Comparison of ENCODE assay signal across 25 mouse cellular contexts in the genomic region with DNA sequence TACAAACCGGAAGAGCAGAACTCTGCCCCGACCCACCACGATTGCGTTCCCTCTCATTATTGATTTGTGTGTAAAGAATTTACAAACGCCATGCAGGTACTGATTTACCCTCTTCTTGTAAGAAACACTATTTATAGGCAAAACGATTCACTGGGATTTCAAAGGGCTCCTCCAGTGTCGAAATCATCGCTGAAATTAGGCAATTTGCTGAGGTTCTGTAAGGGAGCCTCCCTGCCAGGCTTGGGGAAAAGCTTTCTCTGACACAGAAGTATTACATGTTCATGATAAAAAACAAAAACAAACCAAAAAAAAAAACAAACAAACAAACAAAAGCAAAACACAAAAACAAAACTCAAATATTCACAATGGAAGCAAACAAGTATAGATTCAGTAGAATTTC. TPM values are rescaled to one million over a fixed set of nuclear protein-coding genes. Genes with fewer than 3 reads are reported as not detected.
DNase-seq lines count a peak whose midpoint lies in the region; ATAC-seq and TF ChIP-seq lines count a peak whose summit lies in the region.
"Had no signal": no experiment of that assay in that cellular context is flagged by ENCODE, and none has a peak within 500 bp of the region (broad histone marks: within the 10 kb centered on the region; RNA-seq: fewer than 3 reads in every experiment).

No protein-coding gene starts in this region.

- no peak for TF ChIP-seq POLR2A in lung, adult 2 months (IDR thresholded peaks at IDR 0.05; ENCODE audit: borderline replicate concordance, extremely low read depth, low read depth, low read length)

- no peaks in the 10 kb centered on the region for H3K27me3 ChIP-seq in lung, postnatal 0 days (replicated peaks; ENCODE audit: insufficient read depth, low read length)
- H3K27me3 ChIP-seq: forebrain, embryonic 12.5 days; heart, embryonic 15.5 days; limb, embryonic 12.5 days; midbrain, embryonic 15.5 days; neural tube, embryonic 15.5 days had no signal

- peak; percentile 35 for DNase-seq in adrenal gland, postnatal 14 days
- DNase-seq in adrenal gland, postnatal 4 days (ENCODE audit: low spot score in 2 of 2) = no peak
- DNase-seq in lung, postnatal 0 days (ENCODE audit: low spot score) = peak; percentile 28
- no peak for DNase-seq in lung, adult 2 months
- peak; percentile 45 for DNase-seq in NIH3T3 (ENCODE audit: low read depth)
- no peak for DNase-seq in right cerebral cortex, postnatal 4 days
- no peak for DNase-seq in right cerebral cortex, postnatal 10 days (ENCODE audit: low spot score in 2 of 2)
- DNase-seq: gastrocnemius, postnatal 10 days; kidney, adult 2 months; kidney, postnatal 36 days; retina, postnatal 1 day; thymus, adult 18-20 months; thymus, postnatal 25 days had no signal

- no peak overlapping the region for H3K27ac ChIP-seq in lung, postnatal 0 days (ENCODE audit: low read length)
- H3K27ac ChIP-seq: forebrain, embryonic 12.5 days; heart, embryonic 15.5 days; layer of hippocampus, adult 2 months; left cerebral cortex, adult 2 months; limb, embryonic 12.5 days; midbrain, embryonic 15.5 days; neural tube, embryonic 15.5 days; stomach, postnatal 0 days had no signal

- H3K36me3 ChIP-seq in lung, postnatal 0 days (ENCODE audit: insufficient read depth, low read length) = no peaks in the 10 kb centered on the region
- H3K36me3 ChIP-seq: forebrain, embryonic 12.5 days; heart, embryonic 15.5 days; limb, embryonic 12.5 days; midbrain, embryonic 15.5 days; neural tube, embryonic 15.5 days had no signal

- 82% methylated on average over 8 of the region's 8 CpGs for WGBS in lung, postnatal 0 days
- WGBS in lung, adult 2 months = 83% methylated on average over 8 of the region's 8 CpGs

- no peak overlapping the region for H3K4me2 ChIP-seq in lung, postnatal 0 days (replicated peaks; ENCODE audit: low read depth, low read length)
- H3K4me2 ChIP-seq: forebrain, embryonic 12.5 days; heart, embryonic 15.5 days; limb, embryonic 12.5 days; midbrain, embryonic 15.5 days; neural tube, embryonic 15.5 days had no signal

- H3K9me3 ChIP-seq in lung, postnatal 0 days (ENCODE audit: low read length) = no peaks in the 10 kb centered on the region
- H3K9me3 ChIP-seq: forebrain, embryonic 12.5 days; heart, embryonic 15.5 days; limb, embryonic 12.5 days; midbrain, embryonic 15.5 days; neural tube, embryonic 15.5 days had no signal

- no peak overlapping the region for H3K4me3 ChIP-seq in lung, postnatal 0 days (ENCODE audit: low read depth, low read length)
- no peak overlapping the region for H3K4me3 ChIP-seq in lung, adult 2 months (replicated peaks; ENCODE audit: extremely low read depth, low read depth, low read length)
- H3K4me3 ChIP-seq: erythroblast, embryonic 14.5 days; forebrain, embryonic 12.5 days; heart, embryonic 15.5 days; layer of hippocampus, adult 2 months; left cerebral cortex, adult 2 months; limb, embryonic 12.5 days; midbrain, embryonic 15.5 days; neural tube, embryonic 15.5 days had no signal

- ATAC-seq in lung, postnatal 0 days = no peak
- peak; percentile 25; the same call in 1 of the 2 replicates for ATAC-seq in granulocyte monocyte progenitor cell, adult 5-6 weeks (replicated peaks; ENCODE audit: poor library complexity, severe bottlenecking)
- ATAC-seq: CD4-positive, CD25-positive, alpha-beta regulatory T cell, adult 4 months; hindbrain, embryonic 16.5 days; midbrain, embryonic 15.5 days had no signal

- H3K4me1 ChIP-seq in lung, postnatal 0 days (ENCODE audit: insufficient read depth, low read depth, low read length) = no peaks in the 10 kb centered on the region
- no peaks in the 10 kb centered on the region for H3K4me1 ChIP-seq in lung, adult 2 months (ENCODE audit: control insufficient read depth, insufficient read depth, low read length)
- H3K4me1 ChIP-seq: forebrain, embryonic 12.5 days; heart, embryonic 15.5 days; limb, embryonic 12.5 days; midbrain, embryonic 15.5 days; neural tube, embryonic 15.5 days had no signal

- no peak overlapping the region for H3K9ac ChIP-seq in lung, postnatal 0 days (replicated peaks; ENCODE audit: low read depth)
- H3K9ac ChIP-seq: forebrain, embryonic 12.5 days; heart, embryonic 15.5 days; limb, embryonic 12.5 days; midbrain, embryonic 15.5 days; neural tube, embryonic 15.5 days had no signal

- no peak for TF ChIP-seq CTCF in lung, postnatal 0 days (IDR thresholded peaks at IDR 0.05)
- TF ChIP-seq CTCF in lung, adult 2 months (IDR thresholded peaks at IDR 0.05; ENCODE audit: insufficient read depth, low read length) = no peak

- TF ChIP-seq EP300 in lung, postnatal 0 days (IDR thresholded peaks at IDR 0.05) = no peak

RNA-seq across cellular contexts. Expression of a gene that starts 19.5 kb away (rescaled TPM):
- total RNA-seq in adrenal gland, postnatal 14 days (2021) = 0.82 and 1.1 TPM in 2 replicates
- 1 to 10 TPM in 1 of 2 experiments, under 1 TPM in 1; 0.73 to 1.9 TPM for total RNA-seq in adrenal gland, postnatal 4 days (2021)
- polyA plus RNA-seq in lung, postnatal 0 days (2015; fragmentation: Nextera tagmentation; extraction: Ambion mirVana) = 1.1 and 1.5 TPM in 2 replicates
- 1.6 and 2.3 TPM in 2 replicates for polyA plus RNA-seq in lung, adult 2 months (2012; rRNA removed)
- 0.60 and 1.4 TPM in 2 replicates for total RNA-seq in granulocyte monocyte progenitor cell, adult 5-6 weeks (2014; fragmentation: Nextera tagmentation)
- total RNA-seq in granulocyte monocyte progenitor cell, adult 5-6 weeks (2017) = 0.52 and 0.78 TPM in 2 replicates

Comparison
In these comparisons a context has a peak if more than half of its experiments do, and no peak if none do; other contexts are left out.
1. DNase-seq: peak in adrenal gland, postnatal 14 days (single experiment), lung, postnatal 0 days (single experiment) and NIH3T3 (single experiment); none in adrenal gland, postnatal 4 days (0 of 2), lung, adult 2 months (single experiment), right cerebral cortex, postnatal 4 days (single experiment) and right cerebral cortex, postnatal 10 days (0 of 2).